Mouse (Mus musculus) stomach, postnatal 0 days (tissue): Measurements from ENCODE around the gene Rab17.

Experiments used
- CTCF ChIP-seq: IDR thresholded peaks from 2 replicates; pipeline ENCODE4 v1.5.1; 2016; ENCODE audit warnings: antibody characterized with exemption, low read depth, mild to moderate bottlenecking, moderate library complexity
- EP300 ChIP-seq: optimal IDR thresholded peaks from 2 replicates; pipeline ENCODE3; 2016; ENCODE audit warnings: antibody characterized with exemption

GRCm38 (mm10) chr1:91015571-91015970 is 46.1 kb upstream of the Rab17 start:
- TF ChIP-seq CTCF (no peak), EP300 (no peak)
